Mouse (Mus musculus) central nervous system, embryonic 14 days (tissue): Measurements from ENCODE around the gene Zfp811. TPM values are rescaled to one million over a fixed set of nuclear protein-coding genes. Genes with fewer than 3 reads are reported as not detected.

Experiments used
- polyA plus RNA-seq: library from polyadenylated mRNA; depleted of rRNA; stranded (reverse); fragments of >200 nt; gene quantifications from 2 replicates; pipeline ENCODE4 v1.2.3, GENCODE M21; 2012; rRNA removed

Zfp811 gene
- polyA plus RNA-seq = 29.8 and 30.2 TPM in 2 replicates

GRCm38 (mm10) chr17:32809544-32810374 is at the start of gene Zfp811:
TSS of gene Zfp811 (minus strand) at chr17:32809931.

DNA sequence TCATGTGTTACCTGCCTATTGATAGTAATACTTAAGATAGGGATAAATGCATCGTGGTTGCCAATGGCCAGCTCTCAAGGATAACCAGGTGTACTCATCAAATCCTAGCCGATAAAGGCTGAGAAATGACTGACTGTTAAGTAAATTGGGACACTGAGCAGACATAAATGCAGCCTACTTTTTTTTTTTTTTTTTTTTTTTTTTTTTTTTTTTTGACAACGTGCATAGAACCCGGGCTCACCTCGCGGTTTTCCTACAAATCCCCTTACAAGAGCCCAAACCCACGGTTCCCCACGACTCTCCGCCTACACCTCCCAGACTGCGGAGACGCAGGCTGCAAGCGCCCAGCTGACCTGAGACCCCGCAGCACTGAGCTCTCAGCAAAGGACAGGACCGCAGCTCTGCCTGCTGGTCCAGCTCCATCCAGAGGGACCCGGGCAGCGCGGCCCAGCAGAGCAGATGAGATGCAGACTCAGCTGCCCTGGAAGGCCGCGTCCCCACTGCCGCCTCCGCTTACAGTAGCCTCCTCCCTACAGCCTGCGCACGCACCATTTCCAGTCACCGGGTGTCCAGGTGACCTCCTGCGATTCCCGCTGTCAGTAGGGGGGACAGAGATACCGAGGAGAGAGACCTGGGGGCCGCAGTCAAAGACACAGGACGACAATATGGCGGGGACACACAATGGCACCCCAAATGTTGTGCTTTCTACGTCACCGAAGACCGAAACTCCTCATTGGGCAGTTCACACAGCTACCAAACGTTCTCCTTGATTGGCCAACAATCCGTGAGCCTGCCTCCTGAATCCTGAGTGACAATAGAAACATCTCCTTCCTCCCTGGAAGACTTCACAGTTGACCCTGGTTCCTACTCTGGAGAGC is 20.0 kb upstream of the Zfp811 start, which contains the start of gene Zfp799:
Gene Zfp799, minus strand, starts transcription at position 722 of the 878 bp plus-strand sequence.

DNA sequence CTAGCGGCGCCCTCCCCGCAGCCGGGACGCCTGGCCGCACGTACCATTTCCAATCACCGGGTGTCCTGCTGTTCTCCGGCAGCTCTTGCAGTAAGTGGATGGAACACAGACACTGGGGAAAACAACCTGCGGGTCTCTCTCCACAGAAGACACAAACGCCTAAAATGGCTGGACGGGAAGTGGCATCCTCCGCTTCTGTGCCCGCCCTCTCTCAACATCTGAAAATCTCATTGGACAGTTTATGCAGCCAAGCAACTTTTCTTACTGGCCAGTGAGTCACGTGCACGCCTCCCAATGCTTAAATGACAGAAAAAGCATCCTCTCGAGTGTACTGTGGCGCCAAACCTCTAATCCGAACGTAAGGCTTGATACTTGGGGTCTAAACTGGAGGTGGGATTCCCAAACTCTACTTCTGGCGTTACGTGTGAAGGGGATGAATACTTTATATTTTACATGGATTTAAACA is 21.6 kb downstream of the Zfp811 start, which contains the start of gene Zfp871:
Gene Zfp871, minus strand, starts transcription at position 194 of the 466 bp plus-strand sequence.

Other genes with a start within 250 kb of the Zfp811 start
- gene Cyp4f37, start 188.6 kb downstream of the Zfp811 start, polyA plus RNA-seq = not detected in 2 replicates
- 0.04 and 0.06 TPM in 2 replicates for gene Cyp4f40, start 151.0 kb downstream of the Zfp811 start, polyA plus RNA-seq
- gene Cyp4f15, start 124.3 kb downstream of the Zfp811 start, polyA plus RNA-seq = 2.2 and 2.6 TPM in 2 replicates
- gene Zfp871, start 21.6 kb downstream of the Zfp811 start, polyA plus RNA-seq = 23.5 and 25.3 TPM in 2 replicates
- gene Zfp799, start 20.3 kb upstream of the Zfp811 start, polyA plus RNA-seq = 16.3 and 17.9 TPM in 2 replicates
- 5.0 and 5.1 TPM in 2 replicates for gene Zfp870, start 81.7 kb upstream of the Zfp811 start, polyA plus RNA-seq
- 0.04 and 0.09 TPM in 2 replicates for gene Cyp4f14, start 107.4 kb upstream of the Zfp811 start, polyA plus RNA-seq
- 14.2 and 15.9 TPM in 2 replicates for gene Cyp4f13, start 137.5 kb upstream of the Zfp811 start, polyA plus RNA-seq
- gene Zfp472, start 155.9 kb upstream of the Zfp811 start, polyA plus RNA-seq = 4.5 and 4.8 TPM in 2 replicates
- 12.8 TPM in 2 replicates for gene Zfp952, start 183.2 kb upstream of the Zfp811 start, polyA plus RNA-seq
- 12.1 and 13.0 TPM in 2 replicates for gene Zfp763, start 223.5 kb upstream of the Zfp811 start, polyA plus RNA-seq